Mouse (Mus musculus): ENCODE data around the gene Litaf. TPM values are rescaled to one million over a fixed set of nuclear protein-coding genes. Genes with fewer than 3 reads are reported as not detected.

Gene Litaf
- polyA plus RNA-seq (2012; rRNA removed): 47.8 and 57.6 TPM in 2 replicates

DNA sequence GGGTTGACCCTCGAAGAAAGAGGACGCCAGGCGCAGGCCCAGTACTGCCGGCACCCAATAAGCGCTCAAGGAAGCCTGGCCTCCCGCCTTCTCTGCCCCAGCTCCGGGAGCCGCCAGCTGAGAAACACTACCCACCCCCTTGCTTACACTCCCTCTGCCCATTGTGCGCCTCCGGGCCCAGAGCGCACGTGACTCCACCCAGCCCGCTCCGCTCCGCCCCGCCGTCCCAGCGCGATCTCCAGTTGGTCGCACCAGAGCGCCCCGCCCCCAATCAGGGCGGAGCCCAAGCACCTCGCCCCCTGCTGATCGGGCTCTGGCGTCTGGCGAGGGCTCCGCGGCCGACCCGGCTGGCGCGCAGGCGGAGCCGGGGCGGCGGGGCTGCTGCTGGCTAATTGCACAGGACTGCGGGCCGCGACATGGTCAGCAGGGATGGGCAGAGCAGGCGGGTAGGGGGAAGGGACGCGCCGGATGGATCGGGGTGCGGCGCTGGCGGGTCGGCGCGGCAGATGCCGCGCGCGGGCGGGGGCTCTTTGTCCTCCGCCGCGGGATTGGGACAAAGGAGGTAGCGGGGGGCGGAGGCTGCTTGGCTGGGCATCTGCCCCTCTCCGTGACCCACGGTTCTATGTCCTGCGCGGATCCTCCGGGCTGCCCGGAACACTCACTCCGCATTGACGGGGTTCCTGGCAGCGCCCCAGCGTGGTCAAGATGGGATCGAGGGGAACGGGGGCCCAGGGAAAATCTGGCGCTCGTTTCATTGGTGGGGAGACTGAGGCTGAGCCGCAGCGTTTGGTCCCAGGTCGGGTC lies at the start of gene Litaf:
Gene Litaf (minus strand): TSS at position 129 of the 804 bp plus-strand sequence.
- peak; percentile 90 for DNase-seq (ENCODE audit: low spot score)

DNA sequence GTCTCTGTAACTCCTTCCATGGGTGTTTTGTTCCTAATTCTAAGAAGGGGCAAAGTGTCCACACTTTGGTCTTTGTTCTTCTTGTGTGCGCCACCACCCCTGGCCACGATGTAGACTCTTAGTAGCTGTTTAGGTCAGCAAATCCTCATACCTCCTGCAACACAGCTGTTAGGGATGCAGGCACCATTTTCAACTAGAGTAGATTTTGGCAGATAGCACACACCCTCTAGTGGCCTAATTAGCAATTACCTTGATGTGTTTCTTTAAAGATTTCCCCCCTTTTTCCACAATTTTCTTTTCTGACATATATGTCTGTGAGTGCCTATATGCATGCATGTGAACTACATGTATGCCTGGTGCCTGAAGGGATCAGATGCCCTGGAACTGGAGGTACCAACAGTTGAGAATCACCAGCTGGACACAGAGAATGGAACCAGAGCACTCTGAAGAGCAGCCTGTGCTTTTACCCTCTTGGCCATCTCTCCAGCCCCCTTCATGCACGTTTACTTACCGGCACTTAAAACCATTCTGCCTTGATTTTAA lies 43.3 kb upstream of the Litaf start:
- DNase-seq (ENCODE audit: low spot score): no peak

DNA sequence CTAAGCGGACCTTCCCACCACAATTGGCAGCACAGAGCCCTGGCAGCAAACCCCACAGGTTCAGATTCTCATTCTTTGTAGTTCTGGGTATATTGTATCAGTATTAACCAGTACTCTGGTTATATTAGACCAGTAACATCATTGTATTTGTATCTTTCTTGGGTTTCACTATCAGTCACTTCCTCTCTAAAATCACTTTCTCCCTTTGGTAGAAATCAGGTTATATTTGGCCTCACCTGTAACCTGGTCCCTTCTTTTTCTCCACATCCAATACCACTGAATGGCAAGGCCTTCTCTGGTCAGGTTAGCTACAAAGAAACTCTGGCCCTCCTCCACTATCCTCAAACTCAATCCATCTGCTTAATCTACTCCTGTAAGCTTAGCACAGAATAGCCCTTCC lies 38.9 kb upstream of the Litaf start:
- DNase-seq (ENCODE audit: low spot score): no peak

DNA sequence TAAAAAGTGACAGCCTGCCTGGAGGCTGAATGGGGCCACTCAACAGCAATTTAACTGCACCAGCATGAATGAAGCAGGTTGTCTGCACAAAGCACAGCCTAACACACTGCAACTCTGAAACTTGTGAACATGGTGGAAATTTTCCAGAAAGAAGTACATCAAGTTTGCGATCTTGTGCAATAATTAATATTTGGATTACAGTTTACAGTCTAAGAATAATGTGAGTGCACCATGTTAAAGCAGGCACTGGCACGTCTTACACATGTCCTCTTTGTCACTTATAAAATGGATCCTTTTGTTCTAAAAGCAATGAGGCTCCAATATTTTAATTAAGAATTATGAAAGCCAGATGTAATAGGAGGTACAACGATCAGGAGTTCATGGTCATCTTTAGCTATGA lies 31.3 kb upstream of the Litaf start:
- DNase-seq (ENCODE audit: low spot score): no peak

DNA sequence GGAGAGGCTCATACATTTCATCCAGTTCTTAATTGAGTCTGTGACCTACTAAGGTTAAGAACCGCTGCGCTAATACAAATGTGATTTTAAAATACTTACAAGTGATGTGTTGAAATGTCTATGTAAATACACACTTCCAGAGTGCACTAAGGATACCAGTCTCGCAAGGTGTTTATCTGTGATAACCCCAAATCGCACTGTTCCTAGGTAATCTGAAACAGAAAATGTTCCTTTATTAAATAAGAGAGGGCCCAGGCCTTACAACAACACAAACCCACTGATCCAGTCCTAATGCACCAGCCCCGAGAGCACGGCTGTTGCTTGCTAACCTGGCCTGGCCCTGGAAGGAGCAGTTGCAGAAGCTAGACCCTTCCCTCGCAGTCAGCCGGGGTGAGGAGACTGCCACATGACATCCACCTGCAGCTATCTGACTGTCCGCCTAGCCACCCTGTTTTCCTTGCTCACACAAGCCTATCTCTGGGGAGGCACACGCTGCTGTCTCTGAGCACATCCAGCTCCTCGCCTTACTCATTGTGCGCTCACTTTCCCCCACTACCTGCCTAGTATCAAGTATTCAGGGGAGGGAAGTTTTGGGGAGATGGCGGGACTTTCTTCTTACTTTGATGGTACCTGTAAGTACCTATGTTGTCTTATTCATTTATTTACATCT lies 27.9 kb upstream of the Litaf start:
- no peak for DNase-seq (ENCODE audit: low spot score)

DNA sequence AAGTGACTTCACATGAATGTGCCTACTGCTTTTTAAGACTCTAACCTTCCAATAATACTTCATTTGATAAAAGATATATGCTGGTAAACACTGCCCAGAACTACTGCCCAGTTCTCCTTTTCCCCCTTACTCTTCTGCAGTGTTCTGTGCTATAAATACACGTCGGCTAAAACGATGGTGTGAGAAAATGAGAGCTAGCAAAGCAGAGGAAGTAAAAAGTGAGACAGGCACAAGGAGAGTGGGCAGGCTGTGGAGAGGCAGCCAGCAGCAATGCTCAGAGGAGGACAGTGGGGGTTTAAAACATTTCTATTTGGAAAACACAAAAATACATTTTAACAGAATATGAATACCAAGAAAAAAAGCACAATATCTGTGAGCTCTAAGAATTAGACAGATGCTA lies 26.6 kb upstream of the Litaf start:
- no peak for DNase-seq (ENCODE audit: low spot score)

DNA sequence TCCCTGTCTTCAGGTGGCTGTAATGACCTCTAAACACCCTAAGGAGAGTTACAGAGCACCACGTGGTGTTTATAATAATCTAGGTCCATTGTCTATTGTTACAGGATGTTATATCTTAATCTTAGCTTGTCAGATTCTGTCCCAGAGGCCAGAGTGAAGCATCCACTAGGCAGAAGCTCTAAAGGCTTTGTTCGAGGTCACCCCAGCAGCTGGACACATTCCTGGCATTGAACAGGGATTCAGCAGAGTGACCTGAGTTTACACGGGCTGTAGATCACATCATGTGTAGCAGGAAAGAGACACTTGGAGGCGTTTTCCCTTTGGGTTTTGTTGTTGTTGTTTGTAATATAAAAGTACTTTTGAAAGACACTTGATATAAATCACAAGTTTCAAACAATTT lies 26.1 kb upstream of the Litaf start:
- DNase-seq (ENCODE audit: low spot score): no peak

DNA sequence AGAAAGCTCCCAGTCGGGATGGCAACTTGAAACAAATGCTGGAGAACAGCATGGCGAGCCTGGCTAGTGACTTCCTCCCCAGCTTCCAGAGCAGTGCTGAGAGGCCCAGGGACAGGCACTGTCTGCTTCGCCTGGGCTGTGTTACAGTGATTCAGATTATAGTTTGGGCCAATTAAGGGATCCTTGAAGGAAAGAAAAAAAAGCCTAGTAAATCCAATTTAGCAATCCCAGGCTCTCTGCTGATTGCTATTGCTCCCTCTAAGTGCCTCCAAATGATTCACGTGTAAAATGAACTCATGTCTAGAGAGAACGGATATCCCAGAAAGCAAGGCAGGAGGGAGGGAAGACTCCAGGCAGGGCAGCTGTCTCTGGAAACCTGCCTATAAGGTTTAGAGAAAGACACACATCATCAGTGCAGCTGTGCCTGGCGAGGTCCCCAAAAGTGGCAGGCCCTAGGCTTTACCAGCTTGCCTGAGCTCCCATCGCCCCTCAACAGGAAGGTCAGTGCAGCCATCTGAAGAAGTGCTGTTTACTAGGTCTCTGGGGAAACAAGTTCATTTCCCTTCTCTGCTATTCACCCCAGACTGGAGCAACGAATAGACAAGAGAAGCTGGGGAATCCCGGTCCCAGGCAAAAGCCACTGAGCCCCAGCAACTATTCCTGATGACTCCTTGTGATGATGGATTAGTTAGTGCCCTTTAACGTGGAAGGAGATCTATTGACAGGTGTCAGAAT lies 25.0 kb upstream of the Litaf start:
- DNase-seq (ENCODE audit: low spot score): no peak

DNA sequence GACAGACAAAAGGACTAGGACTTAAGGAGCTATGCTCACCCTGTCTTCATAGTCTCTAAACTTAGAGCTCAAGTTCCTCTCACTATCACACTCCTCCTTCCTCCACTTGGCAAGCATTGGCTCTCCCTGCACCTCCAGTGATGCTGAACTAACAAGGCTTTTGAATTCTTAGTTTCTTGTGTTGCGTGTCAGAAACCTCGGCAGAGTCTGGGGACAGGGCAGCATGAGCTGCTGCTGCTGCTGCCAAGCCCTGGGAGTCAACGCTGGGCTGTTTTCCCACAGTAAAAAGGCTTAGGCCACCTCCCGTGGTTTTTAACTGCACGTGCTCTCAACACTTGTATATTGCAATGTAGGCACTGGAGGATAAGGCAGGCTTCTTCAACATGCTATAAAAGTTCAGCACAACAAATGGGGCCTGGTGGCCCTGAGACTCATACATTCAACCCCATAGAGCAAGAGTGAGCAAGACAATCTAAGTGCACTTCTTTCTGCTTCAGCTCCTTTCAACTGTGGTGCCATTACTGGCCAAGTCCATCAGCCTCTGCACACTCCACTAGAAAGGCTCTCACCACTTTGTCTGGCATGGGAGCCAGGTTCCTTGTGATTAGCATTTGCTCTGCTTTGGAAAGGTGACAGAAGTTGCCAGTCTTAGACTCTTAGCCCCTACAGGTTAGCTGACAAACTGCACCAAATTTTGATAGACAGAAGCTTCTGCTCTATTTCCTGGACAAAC lies 21.1 kb upstream of the Litaf start:
- DNase-seq (ENCODE audit: low spot score): no peak

DNA sequence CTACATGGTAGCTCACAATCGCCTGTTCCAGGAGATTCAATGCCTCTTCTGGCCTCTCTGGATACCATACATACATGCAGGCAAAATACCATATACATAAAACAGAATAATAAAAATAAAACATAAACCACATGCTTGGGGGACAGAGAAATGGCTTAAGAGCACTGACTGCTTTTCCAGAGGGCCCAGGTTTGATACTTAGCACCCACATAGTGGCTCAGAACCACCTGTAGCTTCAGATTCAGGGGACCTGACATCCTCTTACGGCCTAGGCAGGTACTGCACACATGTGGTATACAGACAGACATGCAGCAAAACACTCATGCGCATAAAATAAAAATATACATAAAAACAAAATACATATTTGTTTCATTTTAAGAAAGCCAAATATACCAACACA lies 20.3 kb upstream of the Litaf start:
- DNase-seq (ENCODE audit: low spot score): no peak

DNA sequence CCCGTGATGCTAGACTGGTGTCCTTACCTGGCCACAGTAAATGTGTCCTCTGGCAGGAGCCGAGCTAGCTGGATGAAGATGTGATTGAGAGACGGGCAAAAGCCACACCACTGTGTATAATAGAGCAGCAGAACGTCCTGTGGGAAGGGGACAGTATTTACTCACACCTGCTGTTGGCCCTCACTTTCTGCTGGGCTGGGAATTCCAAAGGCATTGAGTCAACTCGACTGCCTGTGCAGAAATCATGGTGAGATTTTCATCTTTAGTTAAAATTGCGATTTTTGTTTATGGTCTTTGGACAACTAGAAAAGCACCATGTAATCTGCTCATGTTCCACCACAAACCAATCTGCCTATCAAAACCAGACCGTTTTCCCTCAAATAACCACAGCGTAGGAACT lies 18.2 kb upstream of the Litaf start:
- DNase-seq (ENCODE audit: low spot score): no peak

DNA sequence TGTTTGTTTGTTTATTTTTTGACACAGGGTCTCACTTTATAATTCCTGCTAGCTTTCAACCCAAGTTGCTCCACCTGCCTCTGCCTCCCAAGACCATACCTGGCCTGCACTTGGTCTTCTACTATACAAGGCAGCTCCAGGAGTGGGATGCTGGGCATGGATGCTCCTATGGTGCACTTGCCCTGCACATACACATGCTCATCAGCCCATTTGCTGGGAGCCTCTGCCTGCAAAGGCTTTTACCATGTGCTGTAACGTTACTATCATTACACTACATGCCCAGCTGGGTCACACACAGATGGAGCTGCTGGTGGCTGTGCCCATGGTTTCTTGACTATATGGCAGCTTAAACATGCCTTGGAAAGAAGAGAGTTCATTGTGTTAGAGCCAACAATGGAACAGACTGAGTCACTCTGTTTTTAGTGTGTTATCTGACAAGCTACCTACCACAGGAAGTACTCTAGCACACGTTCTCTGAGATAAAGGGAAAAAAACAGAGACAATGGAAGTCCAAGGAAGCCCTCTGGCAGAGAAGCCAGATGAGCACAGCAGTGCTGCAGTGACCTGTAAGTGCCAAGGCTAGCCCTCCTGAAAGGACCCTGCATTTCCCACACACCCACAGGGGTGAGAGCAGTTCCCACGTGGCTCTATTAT lies 12.4 kb upstream of the Litaf start:
- DNase-seq (ENCODE audit: low spot score): no peak

DNA sequence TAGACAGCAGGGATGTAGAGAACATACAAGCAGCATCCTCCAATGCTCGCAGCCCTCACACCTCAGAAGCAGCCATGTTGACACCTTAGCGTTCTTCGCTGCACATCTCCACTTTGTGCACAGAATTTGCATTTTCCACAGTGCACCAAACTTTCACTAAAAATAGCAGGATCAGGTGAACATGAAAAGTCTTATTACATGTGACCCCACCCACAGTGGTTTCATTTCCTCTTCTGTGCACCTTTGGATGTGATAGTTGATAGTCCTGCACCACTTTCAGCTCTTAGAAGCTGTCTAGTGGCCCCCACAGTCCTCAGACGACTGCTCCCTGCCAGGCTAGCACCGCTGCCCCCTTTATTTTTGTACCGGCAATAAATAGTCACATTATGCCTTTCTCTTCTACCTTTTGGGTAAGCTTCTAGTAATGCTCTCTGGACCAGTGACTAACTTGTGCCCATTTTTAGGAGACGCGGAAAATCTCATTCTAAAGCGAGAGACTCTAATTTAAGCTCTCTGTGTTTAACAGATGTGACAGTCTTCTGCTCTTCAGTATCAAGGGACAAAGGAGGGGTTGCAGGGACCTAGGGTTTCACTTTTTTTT lies 11.7 kb upstream of the Litaf start:
- no peak for DNase-seq (ENCODE audit: low spot score)

DNA sequence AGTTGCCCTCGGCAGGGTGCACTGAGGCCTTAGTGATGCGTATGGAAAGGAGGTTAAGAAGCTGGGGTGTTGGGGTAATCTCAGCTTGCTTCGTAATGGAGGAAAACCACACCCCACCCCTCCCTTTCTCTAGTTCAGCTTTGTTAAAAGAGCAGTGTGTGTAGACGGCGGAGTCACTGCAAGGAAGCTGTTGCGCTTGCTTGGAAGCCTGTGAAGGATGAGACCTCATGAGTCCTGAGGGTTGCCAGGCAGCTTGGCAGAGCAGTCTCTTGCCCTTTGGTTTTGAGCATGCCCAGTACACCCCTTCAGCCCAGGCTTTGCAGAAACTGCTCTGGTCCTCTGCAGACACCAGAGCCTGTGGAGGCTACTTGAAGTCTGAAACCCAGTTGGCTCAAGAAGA lies 7.1 kb upstream of the Litaf start:
- peak; percentile 16 for DNase-seq (ENCODE audit: low spot score)

DNA sequence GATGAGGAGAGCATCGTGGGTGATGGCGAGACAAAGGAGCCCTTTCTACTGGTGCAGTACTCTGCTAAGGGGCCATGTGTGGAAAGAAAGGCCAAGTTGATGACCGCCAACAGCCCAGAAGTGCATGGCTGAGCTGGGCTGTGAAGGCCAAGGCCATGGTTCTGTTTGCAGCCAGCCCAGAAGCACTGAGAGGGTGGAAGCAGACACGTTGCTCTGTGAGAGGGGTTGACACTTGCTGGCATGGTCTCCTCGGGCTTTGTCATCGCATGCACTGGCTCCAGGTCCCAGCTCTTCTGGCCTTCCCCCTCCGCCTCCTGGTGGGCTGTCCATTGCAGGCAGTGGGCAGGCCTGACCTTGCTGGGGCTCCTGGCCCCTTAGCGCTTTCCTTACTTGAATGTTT lies 6.5 kb upstream of the Litaf start:
- DNase-seq (ENCODE audit: low spot score): no peak

DNA sequence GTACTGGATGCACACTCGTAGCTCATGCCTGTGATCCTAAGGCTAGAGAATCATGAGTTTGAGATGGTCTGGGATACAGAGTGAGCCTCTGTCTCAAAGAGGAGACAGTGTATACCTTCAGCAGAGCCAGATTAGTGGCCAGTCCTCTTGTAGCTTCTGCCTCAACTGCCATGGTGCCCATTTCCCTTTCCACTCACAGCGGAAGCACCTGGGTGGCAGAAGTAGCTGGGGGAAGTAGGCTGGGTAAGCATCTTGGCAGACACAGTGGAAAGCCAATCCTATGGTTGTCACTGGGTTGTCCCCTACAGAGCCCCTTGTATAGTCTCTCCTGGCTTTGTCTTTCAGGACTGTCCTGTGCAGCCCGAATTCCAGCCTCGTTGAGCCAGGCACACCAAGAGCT lies 5.9 kb upstream of the Litaf start:
- no peak for DNase-seq (ENCODE audit: low spot score)

DNA sequence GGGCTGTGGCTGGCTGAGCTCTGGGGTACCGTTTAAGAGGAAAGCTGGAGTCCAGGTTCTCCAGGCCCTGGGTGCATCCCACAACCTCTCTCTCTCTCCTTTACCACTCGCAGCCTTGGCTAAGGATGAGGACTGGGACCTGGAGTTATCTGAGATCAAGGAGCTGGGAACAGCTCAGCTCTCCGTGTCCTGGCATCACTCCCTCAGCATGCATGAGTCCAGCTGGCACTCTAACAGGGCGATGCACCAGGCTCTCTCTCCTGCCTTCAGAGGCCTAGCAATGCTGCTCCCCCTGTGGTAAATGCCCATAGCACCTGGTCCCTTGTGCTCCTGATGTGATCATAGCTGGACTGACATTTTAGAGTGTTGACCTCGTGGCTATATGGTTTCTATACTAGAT lies 5.2 kb upstream of the Litaf start:
- no peak for DNase-seq (ENCODE audit: low spot score)

DNA sequence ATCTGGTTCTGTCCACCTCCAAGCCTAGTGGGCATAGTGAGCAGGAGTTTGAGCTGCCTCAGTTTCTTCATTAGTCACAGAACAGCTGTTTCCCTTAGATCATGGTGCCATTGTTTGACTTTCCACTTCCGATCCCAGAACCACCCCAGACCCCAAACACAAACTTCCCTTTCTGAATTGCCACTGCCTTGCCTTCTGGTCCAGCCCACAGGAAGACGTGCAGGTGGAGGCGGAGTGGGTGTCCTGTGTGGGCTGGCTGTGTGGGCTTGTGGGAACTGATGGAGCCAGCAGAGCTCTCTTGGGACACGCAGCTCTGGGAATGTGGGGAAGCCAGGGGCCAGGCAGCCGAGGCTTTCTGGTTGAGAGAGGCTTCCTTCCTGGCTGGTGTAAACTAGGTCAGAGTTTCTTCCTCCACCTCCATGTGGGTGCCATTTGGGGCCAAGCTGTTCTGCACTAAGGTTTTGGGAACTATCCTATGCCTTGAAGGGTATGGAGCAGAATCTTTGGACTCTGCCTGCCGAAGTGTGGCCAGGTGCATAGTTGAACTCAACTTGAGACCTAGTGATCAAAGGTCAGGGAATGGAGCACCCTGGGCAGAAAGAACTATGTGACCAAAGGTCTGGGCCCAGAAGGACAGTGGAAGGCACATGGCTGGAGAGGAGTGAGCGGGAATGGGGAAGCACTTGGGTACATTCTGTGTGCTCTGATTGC lies 3.9 kb upstream of the Litaf start:
- no peak for DNase-seq (ENCODE audit: low spot score)

DNA sequence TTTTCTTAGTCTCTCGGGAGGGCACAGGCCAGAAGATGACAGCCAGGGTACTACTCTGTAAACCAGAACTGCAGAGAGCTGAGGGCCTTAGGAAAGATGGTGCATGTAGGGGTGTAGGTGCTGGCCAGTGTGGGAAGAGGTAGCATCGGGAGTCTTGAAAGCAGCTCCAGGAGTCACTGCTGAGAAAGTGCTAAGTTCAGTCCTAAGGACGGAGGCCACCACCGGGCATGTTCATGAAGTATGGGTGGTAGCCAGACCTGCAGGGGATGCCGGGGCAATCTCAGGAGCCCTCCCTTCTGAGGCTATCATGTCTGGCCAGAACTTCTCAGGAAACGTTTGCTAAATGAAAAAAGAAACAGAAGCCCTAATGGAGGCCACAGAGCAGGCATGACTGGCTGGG lies 3.3 kb upstream of the Litaf start:
- DNase-seq (ENCODE audit: low spot score): no peak

DNA sequence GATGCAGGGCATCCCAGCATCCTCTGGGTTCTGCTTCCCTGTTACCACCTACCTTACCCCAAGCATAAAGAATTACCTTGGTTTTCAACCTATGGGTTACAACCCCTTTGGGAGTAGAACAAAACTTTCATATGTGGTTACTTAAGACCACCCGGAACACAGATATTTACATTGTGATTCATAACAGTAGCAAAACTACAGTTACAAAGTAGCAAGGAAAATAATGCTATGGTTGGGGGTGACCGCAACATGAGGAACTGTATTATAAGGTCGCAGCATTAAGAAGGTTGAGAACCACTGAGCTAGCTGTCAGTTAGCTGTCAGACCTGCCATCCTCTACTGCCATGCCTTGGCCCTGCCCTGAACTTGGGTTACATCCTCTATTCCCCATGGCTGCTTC lies 2.7 kb upstream of the Litaf start:
- no peak for DNase-seq (ENCODE audit: low spot score)
